Mouse (Mus musculus) spleen, adult 2 months (tissue): Measurements from ENCODE around the gene Inpp5a.

Source experiments
- CTCF ChIP-seq: fragments of 200-500 bp; IDR thresholded peaks from 2 replicates; pipeline ENCODE4 v1.5.1; 2011; ENCODE audit warnings: mild to moderate bottlenecking, inconsistent platforms; ENCODE audit not compliant: insufficient read depth, insufficient read length, insufficient replicate concordance; ENCODE audit errors: extremely low read depth
- POLR2A ChIP-seq: fragments of 200-500 bp; IDR thresholded peaks from 2 replicates; pipeline ENCODE4 v1.6.1; 2011; ENCODE audit warnings: low read depth, low read length, inconsistent platforms

DNA sequence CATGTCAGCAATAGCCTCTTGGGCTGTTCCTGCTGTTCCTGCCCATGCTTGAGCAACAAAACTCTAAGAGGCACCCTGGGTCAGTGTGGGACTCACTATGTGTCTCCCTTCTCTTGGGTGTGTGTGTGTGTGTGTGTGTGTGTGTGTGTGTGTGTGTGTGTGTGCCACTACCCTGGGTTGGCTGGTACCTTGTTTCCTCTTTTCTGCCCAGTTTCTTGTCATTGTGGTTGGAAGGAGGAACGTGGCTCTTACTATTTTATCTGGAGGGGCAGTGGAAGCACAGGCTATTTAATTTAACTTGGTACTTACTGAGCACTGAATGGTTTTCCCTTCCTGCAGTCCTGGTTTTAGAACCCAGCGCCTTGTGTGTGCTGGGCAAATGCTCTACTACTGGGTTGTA is 221.4 kb downstream of the Inpp5a start:
- TF ChIP-seq CTCF: no peak
- TF ChIP-seq POLR2A: no peak
